Mouse (Mus musculus) heart, adult 2 months (tissue): ENCODE data around the gene Ccsap. TPM values are rescaled to one million over a fixed set of nuclear protein-coding genes. Genes with fewer than 3 reads are reported as not detected.

Source experiments
- DNase-seq, 2 experiments: peaks; one replicate each; pipeline ENCODE4 v3.0.0; 2021
- H3K27ac ChIP-seq: fragments of 200-600 bp; 2 replicates; pipeline ENCODE4 v1.8.1; 2022
- H3K27me3 ChIP-seq: fragments of 200-500 bp; 2 replicates; pipeline ENCODE4 v1.6.1; 2012; ENCODE audit warnings: mild to moderate bottlenecking, low read length, inconsistent platforms, mixed read lengths; ENCODE audit not compliant: control insufficient read depth, insufficient read depth
- H3K36me3 ChIP-seq: fragments of 200-500 bp; 2 replicates; pipeline ENCODE4 v1.6.1; 2012; ENCODE audit warnings: low read length, inconsistent platforms; ENCODE audit not compliant: control insufficient read depth, insufficient read depth
- H3K4me1 ChIP-seq: fragments of 200-500 bp; 2 replicates; pipeline ENCODE4 v1.6.1; 2011; ENCODE audit warnings: low read length; ENCODE audit not compliant: control insufficient read depth, insufficient read depth
- H3K4me3 ChIP-seq: fragments of 200-600 bp; 2 replicates; pipeline ENCODE4 v1.8.1; 2022
- H3K79me2 ChIP-seq: fragments of 200-500 bp; replicated peaks from 2 replicates; pipeline ENCODE4 v1.6.1; 2012; ENCODE audit warnings: mild to moderate bottlenecking, inconsistent platforms, low read length, moderate library complexity, mixed read lengths; ENCODE audit not compliant: control insufficient read depth, insufficient read depth
- H3K9ac ChIP-seq: fragments of 200-500 bp; 2 replicates; pipeline ENCODE4 v1.6.1; 2012; ENCODE audit warnings: low read depth, mild to moderate bottlenecking, control low read depth, inconsistent platforms, low read length, mixed read lengths
- CTCF ChIP-seq: fragments of 200-600 bp; IDR thresholded peaks from 2 replicates; pipeline ENCODE4 v1.8.1; 2022; ENCODE audit warnings: antibody characterized with exemption, mild to moderate bottlenecking, moderate library complexity
- EP300 ChIP-seq: fragments of 200-500 bp; IDR thresholded peaks from 2 replicates; pipeline ENCODE4 v1.6.1; 2011; ENCODE audit warnings: low read depth, low read length, control low read depth; ENCODE audit not compliant: insufficient read depth
- POLR2A ChIP-seq: fragments of 200-500 bp; IDR thresholded peaks from 2 replicates; pipeline ENCODE4 v1.6.1; 2011; ENCODE audit warnings: mild to moderate bottlenecking, low read depth, low read length, control low read depth; ENCODE audit not compliant: insufficient read depth
- WGBS: fragments of 180-500 bp; shearing (Covaris S2); methylation state at CpG from one replicate; pipeline ENCODE4 v1.1.7; 2018; 5-methylcytosine and 5-hydroxymethylcytosine counted together
- intact Hi-C: fragments of 180-260 bp; cut with DNase I; formaldehyde crosslinking; loops from one replicate; pipeline ENCODE4 v1.15.1; 2025
- polyA plus RNA-seq: library from polyadenylated mRNA; depleted of rRNA; stranded (reverse); fragments of >200 nt; gene quantifications from 2 replicates; pipeline ENCODE4 v1.2.3, GENCODE M21; 2012
- total RNA-seq, 2 experiments: library from RNA; stranded (reverse); gene quantifications; 2 replicates each; pipeline ENCODE4 v1.2.3; 2021

The Ccsap gene
- total and polyA plus RNA-seq, 3 experiments: 0.18 to 0.81 (median 0.68) TPM

- no peak for TF ChIP-seq POLR2A
- no peak for TF ChIP-seq CTCF
- no peak for TF ChIP-seq EP300
- WGBS: 91% methylated on average over 3 of the region's 3 CpGs
Measured at GRCm38 (mm10) chr8:123857361-123857760, 2.6 kb downstream of the Ccsap start.

GRCm38 (mm10) chr8:123854733-123855475, 5.1 kb downstream of the Ccsap start:
- H3K4me1 ChIP-seq: no peaks in the 10 kb centered on the region
- TF ChIP-seq EP300 (no peak), CTCF (no peak), POLR2A (no peak)
- no peak overlapping the region for H3K4me3 ChIP-seq
- no peaks in the 10 kb centered on the region for H3K27me3 ChIP-seq
- no peak overlapping the region for H3K27ac ChIP-seq
- no peak for DNase-seq
- H3K9ac ChIP-seq: no peak overlapping the region
- WGBS: 84% methylated on average over 9 of the region's 9 CpGs
- no peaks in the 10 kb centered on the region for H3K36me3 ChIP-seq
- intact Hi-C loops: no loop called here
- H3K79me2 ChIP-seq: no peaks in the 10 kb centered on the region

More at GRCm38 (mm10) chr8:123857361-123857760, 2.6 kb downstream of the Ccsap start:
- no peak for DNase-seq
- no peaks in the 10 kb centered on the region for H3K4me1 ChIP-seq
- no peak overlapping the region for H3K9ac ChIP-seq
- H3K27ac ChIP-seq: no peak overlapping the region
- no peaks in the 10 kb centered on the region for H3K36me3 ChIP-seq
- H3K27me3 ChIP-seq: no peaks in the 10 kb centered on the region
- intact Hi-C loops: no loop called here
- H3K4me3 ChIP-seq: no peak overlapping the region
- H3K79me2 ChIP-seq: no peaks in the 10 kb centered on the region

DNA sequence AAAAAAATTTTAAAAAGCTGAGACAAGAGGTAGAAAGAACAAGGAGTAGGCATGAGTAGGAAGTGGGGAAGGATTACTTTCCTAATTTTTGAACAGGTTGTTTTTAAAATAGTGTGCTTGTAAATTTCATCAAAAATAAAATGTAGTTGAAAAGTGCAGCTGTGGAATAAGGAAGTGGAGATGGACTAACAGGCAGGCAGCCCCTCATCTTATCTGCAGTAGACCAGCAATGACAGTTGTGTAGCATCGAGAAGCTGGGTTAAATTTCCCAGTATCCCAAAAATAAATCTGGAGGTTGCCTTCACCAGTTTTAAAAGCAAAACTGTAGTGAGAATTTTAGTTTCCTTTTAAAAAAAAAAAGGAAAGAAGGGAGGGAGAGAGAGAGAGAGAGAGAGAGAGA, 5.8 kb downstream of the Ccsap start:
- H3K9ac ChIP-seq: no peak overlapping the region
- no peaks in the 10 kb centered on the region for H3K79me2 ChIP-seq
- H3K27ac ChIP-seq: no peak overlapping the region
- TF ChIP-seq CTCF (no peak), EP300 (no peak), POLR2A (no peak)
- H3K36me3 ChIP-seq: no peaks in the 10 kb centered on the region
- H3K4me1 ChIP-seq: no peaks in the 10 kb centered on the region
- no peaks in the 10 kb centered on the region for H3K27me3 ChIP-seq
- 90% methylated on average over 1 of the region's 1 CpGs for WGBS
- intact Hi-C loops: no loop called here
- no peak for DNase-seq
- no peak overlapping the region for H3K4me3 ChIP-seq

DNA sequence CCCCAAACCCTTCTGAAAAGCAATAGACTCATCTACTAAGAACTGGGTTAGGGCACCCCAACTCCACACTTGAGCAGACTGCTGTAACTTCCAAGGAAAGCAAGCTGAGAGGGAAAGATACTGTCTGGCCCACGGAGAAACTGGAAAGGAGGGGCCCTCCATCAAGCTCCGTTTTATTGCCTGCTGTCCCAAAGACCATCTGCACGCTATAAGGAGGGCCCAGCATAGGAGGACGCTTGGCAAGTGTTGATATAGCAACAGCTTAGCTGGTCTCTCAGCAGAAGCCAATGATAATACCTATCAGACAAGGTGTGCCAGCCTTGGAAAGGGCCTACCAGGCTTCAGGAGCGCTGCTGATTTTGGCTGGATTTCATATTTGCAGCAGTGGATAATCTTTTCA, 8.4 kb downstream of the Ccsap start:
- Histone ChIP-seq H3K9ac (no peak overlapping the region), H3K4me3 (no peak overlapping the region), H3K4me1 (no peaks in the 10 kb centered on the region), H3K36me3 (no peaks in the 10 kb centered on the region), H3K27me3 (no peaks in the 10 kb centered on the region), H3K27ac (no peak overlapping the region), H3K79me2 (no peaks in the 10 kb centered on the region)
- intact Hi-C loops: no loop called here
- 64% methylated on average over 5 of the region's 5 CpGs for WGBS
- TF ChIP-seq CTCF (no peak), POLR2A (no peak), EP300 (no peak)
- no peak for DNase-seq

GRCm38 (mm10) chr8:123849352-123849751, 10.7 kb downstream of the Ccsap start:
- Histone ChIP-seq H3K4me1 (no peaks in the 10 kb centered on the region), H3K36me3 (no peaks in the 10 kb centered on the region), H3K27me3 (no peaks in the 10 kb centered on the region), H3K27ac (no peak overlapping the region), H3K4me3 (no peak overlapping the region), H3K79me2 (no peaks in the 10 kb centered on the region), H3K9ac (no peak overlapping the region)
- WGBS: 85% methylated on average over 4 of the region's 4 CpGs
- DNase-seq: no peak
- intact Hi-C loops: no loop called here
- no peak for TF ChIP-seq EP300
- no peak for TF ChIP-seq CTCF
- TF ChIP-seq POLR2A: no peak

GRCm38 (mm10) chr8:123847546-123847945, 12.5 kb downstream of the Ccsap start:
- intact Hi-C loops: no loop called here
- H3K9ac ChIP-seq: no peak overlapping the region
- no peaks in the 10 kb centered on the region for H3K79me2 ChIP-seq
- no peak for DNase-seq
- no peaks in the 10 kb centered on the region for H3K36me3 ChIP-seq
- no peaks in the 10 kb centered on the region for H3K27me3 ChIP-seq
- H3K27ac ChIP-seq: no peak overlapping the region
- 58% methylated on average over 3 of the region's 3 CpGs for WGBS
- H3K4me1 ChIP-seq: no peaks in the 10 kb centered on the region
- no peak for TF ChIP-seq POLR2A
- no peak for TF ChIP-seq CTCF
- H3K4me3 ChIP-seq: no peak overlapping the region
